Mouse (Mus musculus): ENCODE results near the gene Mthfd1. TPM values are rescaled to one million over a fixed set of nuclear protein-coding genes. Genes with fewer than 3 reads are reported as not detected.

Mthfd1 gene
- total and polyA plus RNA-seq, 2 experiments from 2014 or later, result 18.3 to 23.8 TPM

GRCm38 (mm10) chr12:76263876-76264275 is 8.8 kb downstream of the Mthfd1 start:
- DNase-seq (ENCODE audit: low spot score), result no peak
- Histone ChIP-seq H3K9ac (replicated peaks; ENCODE audit: low read depth, low read length) (no peak overlapping the region), H3K27ac (ENCODE audit: low read depth) (peak overlapping the region; percentile 11; the same call in 1 of the 2 replicates), H3K36me3 (replicated peaks; ENCODE audit: control insufficient read depth, insufficient read depth, low read length) (no peaks in the 10 kb centered on the region; the same call in 1 of the 2 replicates), H3K4me1 (ENCODE audit: control insufficient read depth, insufficient read depth) (peaks cover 6% of the 10 kb centered on the region), H3K4me3 (ENCODE audit: low read depth, low read length) (no peak overlapping the region), H3K27me3 (ENCODE audit: control insufficient read depth, insufficient read depth, low read length) (no peaks in the 10 kb centered on the region), H3K9me3 (replicated peaks; ENCODE audit: control insufficient read depth, low read length) (no peaks in the 10 kb centered on the region), H3K4me2 (ENCODE audit: low read depth, low read length) (no peak overlapping the region)
- no peak for TF ChIP-seq CTCF (IDR thresholded peaks at IDR 0.05; ENCODE audit: low read depth)
- no peak for TF ChIP-seq EP300 (IDR thresholded peaks at IDR 0.05; ENCODE audit: low read depth)
- WGBS, result 93% methylated on average over 1 of the region's 1 CpGs
- ATAC-seq (ENCODE audit: insufficient read depth, low read depth), result no peak

GRCm38 (mm10) chr12:76264325-76264965 is 9.3 kb downstream of the Mthfd1 start:
- no peak overlapping the region for H3K9ac ChIP-seq (replicated peaks; ENCODE audit: low read depth, low read length)
- H3K4me3 ChIP-seq (ENCODE audit: low read depth, low read length), result no peak overlapping the region
- 74% methylated on average over 9 of the region's 9 CpGs for WGBS
- no peaks in the 10 kb centered on the region for H3K9me3 ChIP-seq (replicated peaks; ENCODE audit: control insufficient read depth, low read length)
- TF ChIP-seq CTCF (IDR thresholded peaks at IDR 0.05; ENCODE audit: low read depth) (no peak), EP300 (IDR thresholded peaks at IDR 0.05; ENCODE audit: low read depth) (no peak)
- no peak for ATAC-seq (ENCODE audit: insufficient read depth, low read depth)
- H3K4me2 ChIP-seq (ENCODE audit: low read depth, low read length), result no peak overlapping the region
- peak overlapping the region; percentile 11; the same call in 1 of the 2 replicates for H3K27ac ChIP-seq (ENCODE audit: low read depth)
- DNase-seq (ENCODE audit: low spot score), result no peak
- H3K27me3 ChIP-seq (ENCODE audit: control insufficient read depth, insufficient read depth, low read length), result no peaks in the 10 kb centered on the region
- H3K36me3 ChIP-seq (replicated peaks; ENCODE audit: control insufficient read depth, insufficient read depth, low read length), result no peaks in the 10 kb centered on the region; the same call in 1 of the 2 replicates
- peaks cover 6% of the 10 kb centered on the region for H3K4me1 ChIP-seq (ENCODE audit: control insufficient read depth, insufficient read depth)

GRCm38 (mm10) chr12:76265001-76265400 is 9.9 kb downstream of the Mthfd1 start:
- no peak for DNase-seq (ENCODE audit: low spot score)
- no peak for TF ChIP-seq CTCF (IDR thresholded peaks at IDR 0.05; ENCODE audit: low read depth)
- no peak for TF ChIP-seq EP300 (IDR thresholded peaks at IDR 0.05; ENCODE audit: low read depth)
- H3K4me2 ChIP-seq (ENCODE audit: low read depth, low read length), result no peak overlapping the region
- no peaks in the 10 kb centered on the region; the same call in 1 of the 2 replicates for H3K36me3 ChIP-seq (replicated peaks; ENCODE audit: control insufficient read depth, insufficient read depth, low read length)
- ATAC-seq (ENCODE audit: insufficient read depth, low read depth), result no peak
- H3K4me3 ChIP-seq (ENCODE audit: low read depth, low read length), result no peak overlapping the region
- peaks cover 6% of the 10 kb centered on the region for H3K4me1 ChIP-seq (ENCODE audit: control insufficient read depth, insufficient read depth)
- no peak overlapping the region for H3K9ac ChIP-seq (replicated peaks; ENCODE audit: low read depth, low read length)
- 66% methylated on average over 6 of the region's 6 CpGs for WGBS
- no peak overlapping the region for H3K27ac ChIP-seq (ENCODE audit: low read depth)
- no peaks in the 10 kb centered on the region for H3K27me3 ChIP-seq (ENCODE audit: control insufficient read depth, insufficient read depth, low read length)
- no peaks in the 10 kb centered on the region for H3K9me3 ChIP-seq (replicated peaks; ENCODE audit: control insufficient read depth, low read length)

- peaks cover 3% of the 10 kb centered on the region for H3K36me3 ChIP-seq (replicated peaks; ENCODE audit: control insufficient read depth, insufficient read depth, low read length)
- ATAC-seq (ENCODE audit: insufficient read depth, low read depth) (no peak), DNase-seq (ENCODE audit: low spot score) (no peak)
- 50% methylated on average over 9 of the region's 9 CpGs for WGBS
- H3K27me3 ChIP-seq (ENCODE audit: control insufficient read depth, insufficient read depth, low read length), result no peaks in the 10 kb centered on the region
- peaks cover 6% of the 10 kb centered on the region for H3K4me1 ChIP-seq (ENCODE audit: control insufficient read depth, insufficient read depth)
- no peak overlapping the region for H3K9ac ChIP-seq (replicated peaks; ENCODE audit: low read depth, low read length)
- no peak for TF ChIP-seq EP300 (IDR thresholded peaks at IDR 0.05; ENCODE audit: low read depth)
- TF ChIP-seq CTCF (IDR thresholded peaks at IDR 0.05; ENCODE audit: low read depth), result peak; percentile 80
- no peak overlapping the region for H3K27ac ChIP-seq (ENCODE audit: low read depth)
- no peak overlapping the region for H3K4me2 ChIP-seq (ENCODE audit: low read depth, low read length)
- H3K9me3 ChIP-seq (replicated peaks; ENCODE audit: control insufficient read depth, low read length), result no peaks in the 10 kb centered on the region
- H3K4me3 ChIP-seq (ENCODE audit: low read depth, low read length), result no peak overlapping the region
Measured at GRCm38 (mm10) chr12:76266875-76267274, 11.8 kb downstream of the Mthfd1 start.

GRCm38 (mm10) chr12:76268686-76269085 is 13.6 kb downstream of the Mthfd1 start:
- Histone ChIP-seq H3K27ac (ENCODE audit: low read depth) (no peak overlapping the region), H3K27me3 (ENCODE audit: control insufficient read depth, insufficient read depth, low read length) (no peaks in the 10 kb centered on the region), H3K4me2 (ENCODE audit: low read depth, low read length) (no peak overlapping the region), H3K36me3 (replicated peaks; ENCODE audit: control insufficient read depth, insufficient read depth, low read length) (peaks cover 6% of the 10 kb centered on the region), H3K9ac (replicated peaks; ENCODE audit: low read depth, low read length) (no peak overlapping the region), H3K9me3 (replicated peaks; ENCODE audit: control insufficient read depth, low read length) (no peaks in the 10 kb centered on the region), H3K4me3 (ENCODE audit: low read depth, low read length) (no peak overlapping the region), H3K4me1 (ENCODE audit: control insufficient read depth, insufficient read depth) (no peaks in the 10 kb centered on the region)
- ATAC-seq (ENCODE audit: insufficient read depth, low read depth) (no peak), DNase-seq (ENCODE audit: low spot score) (no peak)
- WGBS, result 72% methylated on average over 10 of the region's 10 CpGs
- TF ChIP-seq CTCF (IDR thresholded peaks at IDR 0.05; ENCODE audit: low read depth), result no peak
- no peak for TF ChIP-seq EP300 (IDR thresholded peaks at IDR 0.05; ENCODE audit: low read depth)

- H3K9me3 ChIP-seq (replicated peaks; ENCODE audit: control insufficient read depth, low read length), result no peaks in the 10 kb centered on the region
- no peaks in the 10 kb centered on the region for H3K27me3 ChIP-seq (ENCODE audit: control insufficient read depth, insufficient read depth, low read length)
- 60% methylated on average over 7 of the region's 7 CpGs for WGBS
- no peak overlapping the region for H3K4me3 ChIP-seq (ENCODE audit: low read depth, low read length)
- H3K36me3 ChIP-seq (replicated peaks; ENCODE audit: control insufficient read depth, insufficient read depth, low read length), result peaks cover 6% of the 10 kb centered on the region
- DNase-seq (ENCODE audit: low spot score) (no peak), ATAC-seq (ENCODE audit: insufficient read depth, low read depth) (no peak)
- TF ChIP-seq CTCF (IDR thresholded peaks at IDR 0.05; ENCODE audit: low read depth) (no peak), EP300 (IDR thresholded peaks at IDR 0.05; ENCODE audit: low read depth) (no peak)
- no peak overlapping the region for H3K4me2 ChIP-seq (ENCODE audit: low read depth, low read length)
- H3K27ac ChIP-seq (ENCODE audit: low read depth), result no peak overlapping the region
- H3K9ac ChIP-seq (replicated peaks; ENCODE audit: low read depth, low read length), result no peak overlapping the region
- no peaks in the 10 kb centered on the region for H3K4me1 ChIP-seq (ENCODE audit: control insufficient read depth, insufficient read depth)
Measured at GRCm38 (mm10) chr12:76269196-76269595, 14.1 kb downstream of the Mthfd1 start.

Data from heart, postnatal 0 days (tissue).